Mouse (Mus musculus): Measurements from ENCODE around the gene Ttc7b.

DNA sequence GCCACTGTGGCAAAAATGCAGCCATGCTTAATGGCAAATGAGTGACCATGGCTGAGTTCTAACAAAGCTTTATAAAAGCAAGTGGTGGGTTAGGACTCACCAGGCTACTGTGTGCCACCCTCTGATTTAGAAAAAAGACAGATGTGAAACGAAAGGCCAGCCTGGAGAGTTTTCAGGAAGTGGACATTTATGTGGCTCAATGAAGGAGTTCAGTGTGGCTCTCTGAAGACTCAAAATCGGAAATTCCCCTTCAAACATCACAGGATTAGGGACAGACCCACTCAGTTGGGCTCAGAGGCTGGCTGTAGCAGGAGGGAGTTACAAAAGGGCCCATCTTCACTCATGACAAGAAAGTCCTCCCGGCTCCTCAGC is 243.1 kb downstream of the Ttc7b start:
- no peak for TF ChIP-seq CTCF (IDR thresholded peaks at IDR 0.05; ENCODE audit: insufficient read depth, low read depth, low read length)
- no peak for TF ChIP-seq POLR2A (IDR thresholded peaks at IDR 0.05; ENCODE audit: insufficient read depth, low read depth, low read length)
